Mouse (Mus musculus) neural tube, embryonic 10.5 days (tissue): ENCODE measurements at regions not wholly inside any gene's neighbourhood (a gene's known extent, or its start where the extent isn't known, plus 50 kb on each side); places are given as distances from the start of the nearest gene placed in this dataset.
A peak's percentile ranks its signal among the peaks of the same experiment; 100 is the strongest.
"Not testable (repeated sequence)": the region's sequence is repeated elsewhere in the genome, so short reads cannot be mapped to it uniquely, and the experiment has no call there.

Experiments used
- DNase-seq: peaks from one replicate; pipeline ENCODE4 v3.0.0-alpha.2; 2017; ENCODE audit warnings: low spot score; ENCODE audit errors: extremely low spot score

GRCm38 (mm10) chr6:117677062-117677461 is 163.9 kb upstream of the Zfp637 start:
- no peak for DNase-seq

GRCm38 (mm10) chr6:117677821-117678220 is 163.2 kb upstream of the Zfp637 start:
- no peak for DNase-seq

GRCm38 (mm10) chr6:117678276-117678675 is 162.7 kb upstream of the Zfp637 start:
- no peak for DNase-seq

- DNase-seq: no peak
Measured at GRCm38 (mm10) chr6:117678877-117679276, 162.1 kb upstream of the Zfp637 start.

DNA sequence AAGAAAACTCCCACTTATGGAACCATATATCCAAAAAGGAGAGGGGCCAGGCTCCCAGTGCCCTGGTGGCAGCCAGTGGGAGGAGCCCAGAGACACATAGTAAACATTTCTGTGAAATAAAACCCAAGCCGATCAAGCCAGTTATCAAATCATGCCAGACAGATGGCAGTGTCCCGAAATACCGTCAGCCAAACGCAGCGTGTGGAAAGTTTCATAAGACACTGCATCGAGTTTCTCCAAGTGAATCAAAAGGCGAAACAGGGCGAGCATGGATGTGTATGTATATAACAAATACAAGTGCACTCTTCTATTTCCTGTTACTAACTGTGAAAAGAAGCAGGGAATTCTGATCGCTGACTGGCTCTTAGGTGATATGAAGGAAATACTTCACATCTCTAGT is 154.8 kb upstream of the Zfp637 start:
- no peak for DNase-seq

DNA sequence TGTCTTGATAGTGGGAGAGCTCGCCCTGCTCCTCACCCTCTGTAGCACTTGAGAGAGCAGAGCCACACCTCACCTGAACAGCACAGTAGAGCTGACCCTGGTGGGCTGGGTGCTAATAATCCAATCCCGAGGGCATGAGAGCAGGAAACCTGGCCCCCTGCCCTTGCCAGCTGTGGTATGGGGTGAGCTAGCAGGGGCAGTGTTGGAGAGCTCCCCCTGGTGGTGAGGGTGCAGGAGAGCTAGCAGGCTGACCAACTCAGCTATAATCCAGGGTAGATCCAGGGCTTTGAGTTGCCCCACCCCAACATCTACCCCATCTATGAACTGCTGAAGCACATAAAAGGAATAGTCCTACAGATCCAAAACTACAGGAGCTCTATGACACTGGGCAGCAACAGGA is 153.9 kb upstream of the Zfp637 start:
- DNase-seq: no peak

DNA sequence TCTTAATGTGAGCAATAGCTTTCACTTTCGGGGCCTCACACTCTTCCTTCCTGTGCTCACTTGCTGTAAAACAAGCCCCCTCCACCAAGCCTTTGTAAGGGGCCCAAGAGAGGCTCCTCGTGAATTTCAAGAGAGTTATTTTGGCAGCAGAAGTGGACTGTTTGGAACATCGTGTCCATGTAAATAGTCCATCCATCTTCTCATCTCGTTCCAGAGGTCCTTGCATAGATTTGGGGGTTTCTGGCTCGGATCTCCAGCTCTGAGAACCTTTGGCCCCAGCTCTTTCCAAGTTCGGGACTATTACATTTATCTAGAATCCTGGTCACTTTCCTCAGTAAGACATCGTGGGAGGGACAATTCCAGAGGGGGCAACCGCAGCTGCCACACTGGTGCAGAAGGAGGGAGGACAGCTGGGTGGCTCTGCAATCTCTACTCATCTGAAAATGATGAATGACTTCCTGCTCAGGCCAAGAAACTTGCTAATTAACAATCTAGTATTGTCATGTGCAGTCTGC is 152.3 kb upstream of the Zfp637 start:
- DNase-seq: no peak

DNA sequence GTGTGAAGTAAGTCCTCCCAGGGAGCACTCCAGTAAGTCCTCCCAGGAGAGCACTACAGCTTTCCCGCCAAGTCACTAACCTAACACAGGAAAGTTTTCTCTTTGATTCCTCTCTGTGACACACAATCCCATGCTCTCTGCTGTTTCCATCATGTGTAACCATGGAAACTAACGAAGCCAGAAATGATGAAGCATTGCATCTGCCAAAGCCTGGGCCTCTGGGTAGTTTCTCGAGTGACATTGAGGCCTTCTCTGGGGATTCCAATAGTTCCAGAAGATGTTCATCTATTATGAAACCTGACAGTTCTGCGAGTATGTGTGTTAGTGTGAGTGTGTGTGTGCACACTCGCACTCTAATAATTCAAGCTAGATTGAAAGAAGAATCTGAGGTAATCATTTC is 140.7 kb upstream of the Zfp637 start:
- DNase-seq: no peak

- DNase-seq: no peak
Measured at GRCm38 (mm10) chr6:117701547-117701946, 139.4 kb upstream of the Zfp637 start.

DNA sequence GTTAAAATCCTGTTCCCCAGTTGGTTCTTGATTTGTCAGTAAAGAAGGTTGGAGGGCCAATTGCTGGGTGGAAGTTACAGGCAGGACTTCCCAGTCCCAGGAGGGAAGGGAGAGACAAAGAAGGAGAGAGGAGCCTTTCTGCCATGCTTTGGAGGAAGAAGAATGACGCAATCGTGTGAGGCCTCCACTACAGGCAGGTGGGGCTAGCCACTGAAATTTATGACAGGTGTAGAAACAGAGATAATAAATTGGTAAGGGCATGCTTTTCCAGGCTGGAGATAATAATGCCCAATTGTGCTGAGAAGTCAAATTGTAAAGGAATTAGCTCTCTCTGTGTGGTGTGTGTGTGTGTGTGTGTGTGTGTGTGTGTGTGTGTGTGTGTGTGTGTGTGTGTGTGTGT is 135.0 kb upstream of the Zfp637 start:
- DNase-seq: no peak

DNA sequence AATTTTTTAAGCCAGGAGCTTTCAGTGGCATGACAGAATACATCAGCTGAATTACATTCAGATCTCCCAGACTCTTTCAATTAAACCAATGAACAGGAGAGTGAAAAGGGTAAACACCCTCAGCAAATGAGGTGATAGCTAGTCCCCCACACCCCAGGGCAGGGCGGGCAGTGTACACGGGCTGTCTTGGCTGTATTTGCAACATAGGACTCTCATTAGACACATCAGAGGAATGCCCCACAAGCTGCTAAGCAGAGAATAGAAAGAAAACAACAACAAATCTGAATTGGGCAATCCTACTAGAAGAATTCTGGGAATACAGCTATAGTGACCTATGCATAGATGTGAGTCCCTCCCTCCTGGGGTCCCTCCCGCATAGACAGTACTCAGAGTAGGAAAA is 131.8 kb upstream of the Zfp637 start:
- DNase-seq: no peak

- DNase-seq: no peak
Measured at GRCm38 (mm10) chr6:117715056-117715777, 125.8 kb upstream of the Zfp637 start.

- DNase-seq: not testable (repeated sequence)
Measured at GRCm38 (mm10) chr6:117716422-117716821, 124.6 kb upstream of the Zfp637 start.

- not testable (repeated sequence) for DNase-seq
Measured at GRCm38 (mm10) chr6:117752338-117752737, 88.6 kb upstream of the Zfp637 start.

- DNase-seq: not testable (repeated sequence)
Measured at GRCm38 (mm10) chr6:117755682-117756081, 85.3 kb upstream of the Zfp637 start.

DNA sequence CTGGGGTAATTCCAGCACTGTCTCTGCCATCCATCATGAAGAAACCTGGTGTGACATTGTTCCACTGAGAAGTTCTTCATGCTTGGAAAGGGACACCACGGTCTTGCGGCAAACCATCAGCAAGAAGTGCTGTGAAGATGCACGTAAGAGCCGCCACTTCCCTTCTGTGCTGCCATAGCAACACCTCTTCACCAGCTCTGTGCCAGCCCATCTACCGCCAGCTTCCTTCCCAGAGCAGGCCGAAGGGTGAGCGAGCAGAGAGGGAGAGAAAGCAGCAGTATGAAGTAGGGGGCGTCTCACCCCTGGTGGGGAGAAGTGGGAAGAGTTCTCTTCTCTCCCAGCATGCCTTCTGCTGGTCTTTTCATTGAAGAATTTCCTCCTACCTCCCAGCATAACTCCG is 84.8 kb upstream of the Zfp637 start:
- DNase-seq: no peak

GRCm38 (mm10) chr6:117758516-117758915 is 82.5 kb upstream of the Zfp637 start:
- DNase-seq: peak; percentile 28

- DNase-seq: no peak
Measured at GRCm38 (mm10) chr6:117771506-117771905, 69.5 kb upstream of the Zfp637 start.

DNA sequence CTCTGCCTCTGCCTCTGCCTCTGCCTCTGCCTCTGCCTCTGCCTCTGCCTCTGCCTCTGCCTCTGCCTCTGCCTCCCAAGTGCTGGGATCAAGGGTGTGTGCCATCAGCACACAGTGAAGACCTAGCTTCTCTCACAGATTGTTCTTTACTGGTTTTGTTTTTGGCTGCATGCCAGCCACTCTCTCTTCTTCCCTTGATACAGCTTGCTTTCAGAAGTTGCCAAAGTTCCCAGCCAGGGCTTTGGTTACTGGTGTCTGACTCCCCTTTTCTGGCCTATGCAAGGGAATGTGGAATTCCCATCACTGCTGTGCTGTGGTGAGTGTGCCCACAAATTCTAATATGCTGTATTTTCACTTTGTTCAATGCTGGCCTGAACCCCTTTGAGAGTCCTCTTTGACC is 68.6 kb upstream of the Zfp637 start:
- DNase-seq: no peak

DNA sequence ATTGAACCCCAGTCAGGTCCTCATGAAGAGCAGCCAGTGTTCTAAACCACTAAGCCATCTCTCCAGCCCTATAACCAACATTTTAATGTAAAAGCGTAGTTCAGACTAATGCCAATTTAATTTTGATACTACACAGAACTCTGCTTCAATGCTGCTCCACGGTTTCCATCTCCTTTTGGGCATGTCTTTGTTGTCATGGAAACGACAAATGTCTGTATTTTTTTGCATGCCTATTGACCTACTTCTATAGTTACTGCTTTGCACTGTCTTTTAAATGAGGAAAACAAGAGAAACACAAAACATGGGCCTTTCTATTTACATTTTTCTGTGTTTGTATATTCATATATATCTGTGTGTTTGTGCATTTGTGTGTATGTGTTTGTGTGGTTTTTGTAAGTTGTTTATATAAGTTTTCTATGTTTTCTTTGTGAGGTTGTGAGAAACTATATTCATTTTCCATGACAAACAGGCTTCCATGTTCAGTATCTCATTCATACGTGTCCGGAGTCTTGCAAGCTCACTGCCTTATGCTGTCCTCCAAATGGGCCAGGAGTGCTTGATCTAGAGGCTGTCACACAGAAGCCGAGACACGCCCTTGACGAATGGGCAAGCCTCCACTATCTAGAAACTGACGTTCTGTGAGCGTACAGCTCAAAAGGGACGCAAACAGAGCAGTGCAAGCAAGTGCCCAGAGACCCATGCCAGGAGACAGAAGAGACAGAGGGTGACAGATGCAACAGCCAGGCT is 65.5 kb upstream of the Zfp637 start:
- DNase-seq: no peak

DNA sequence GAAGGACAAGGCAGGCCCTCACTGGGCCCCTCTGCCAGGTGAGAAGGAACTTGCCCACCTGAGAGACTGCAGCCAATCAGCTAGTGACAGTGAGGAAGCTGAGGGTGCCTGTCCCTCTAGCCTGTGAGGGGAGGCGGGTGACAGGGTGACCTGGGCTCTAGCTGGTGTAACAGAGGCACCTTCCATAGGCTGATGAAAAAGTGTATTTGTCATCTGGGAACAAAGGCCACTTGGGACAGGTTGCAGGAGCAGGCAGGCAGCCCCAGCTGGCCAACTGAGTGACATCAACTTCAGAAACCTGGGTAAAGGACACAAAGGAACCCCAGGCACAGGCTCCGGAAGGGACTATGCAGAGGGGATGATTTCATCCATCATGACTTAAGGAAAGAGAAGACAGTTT is 63.0 kb upstream of the Zfp637 start:
- no peak for DNase-seq

DNA sequence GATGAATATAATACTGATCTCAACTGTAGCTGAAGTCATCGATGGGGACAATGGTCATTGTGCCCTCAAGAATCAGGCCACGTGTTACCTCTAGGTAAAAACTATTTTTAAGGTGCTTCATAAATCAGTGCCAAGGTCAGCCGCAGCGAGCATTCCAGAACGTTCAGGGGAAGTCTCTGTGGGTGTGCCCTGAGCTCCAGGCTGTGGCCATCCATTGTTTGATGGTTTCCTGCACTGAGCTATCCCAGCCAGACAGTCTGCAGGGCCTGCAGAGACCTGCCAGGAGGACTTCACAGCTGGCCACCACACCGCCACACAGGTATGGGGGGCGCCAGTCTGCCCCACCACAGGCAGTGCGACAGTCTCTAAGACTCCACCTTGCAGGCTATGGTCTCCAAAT is 62.5 kb upstream of the Zfp637 start:
- no peak for DNase-seq

DNA sequence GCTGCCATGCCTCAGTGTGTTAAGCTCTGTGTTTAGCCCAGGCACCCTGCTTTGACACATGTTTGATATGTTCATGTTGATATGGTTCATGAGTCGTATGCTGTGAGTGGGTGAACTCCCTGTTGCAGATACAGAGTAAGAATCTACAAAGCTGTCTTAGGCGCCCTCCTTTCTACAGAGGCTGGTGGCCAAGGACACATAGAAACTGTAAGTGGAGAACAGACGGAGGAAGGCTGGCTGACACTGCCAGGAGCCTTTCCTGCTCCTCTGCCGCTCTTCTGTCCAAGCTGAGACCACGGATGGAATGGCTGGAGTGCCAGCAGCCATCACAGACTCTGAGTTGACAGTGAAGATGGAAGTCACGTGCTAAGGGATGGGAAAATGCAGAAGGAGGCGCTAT is 62.0 kb upstream of the Zfp637 start:
- no peak for DNase-seq
